Mouse (Mus musculus) G1E (cell line): ENCODE measurements around the gene Prpf18.

Experiments
- CTCF ChIP-seq: IDR thresholded peaks from 2 replicates; pipeline ENCODE4 v1.5.1; 2012; ENCODE audit warnings: low read depth, low read length, inconsistent platforms, mixed read lengths
- GATA1 ChIP-seq: IDR thresholded peaks from 2 replicates; pipeline ENCODE4 v1.6.1; 2012; ENCODE audit warnings: borderline replicate concordance, low read length, inconsistent platforms, mixed read lengths
- POLR2AphosphoS5 ChIP-seq: IDR thresholded peaks from 2 replicates; pipeline ENCODE4 v1.6.1; 2012; ENCODE audit warnings: low read depth, low read length, inconsistent platforms; ENCODE audit not compliant: insufficient replicate concordance
- TAL1 ChIP-seq: conservative IDR thresholded peaks from 2 replicates; pipeline ENCODE4 v1.6.1; 2012; ENCODE audit warnings: low read depth, low read length, inconsistent platforms, mixed read lengths

GRCm38 (mm10) chr2:4671636-4672035 lies 19.7 kb upstream of the Prpf18 start:
- TF ChIP-seq CTCF (no peak), GATA1 (no peak), TAL1 (no peak), POLR2AphosphoS5 (no peak)
